Mouse (Mus musculus) layer of hippocampus, adult 2 months (tissue): ENCODE measurements at regions not wholly inside any gene's neighbourhood (a gene's known extent, or its start where the extent isn't known, plus 50 kb on each side); places are given as distances from the start of the nearest gene placed in this dataset.
"Not testable (repeated sequence)": the region's sequence is repeated elsewhere in the genome, so short reads cannot be mapped to it uniquely, and the experiment has no call there.

ENCODE experiments used
- DNase-seq, 2 experiments: peaks; one replicate each; pipeline ENCODE4 v3.0.0; 2022; ENCODE audit warnings: low spot score in 2 of 2
- H3K27ac ChIP-seq: fragments of 200-600 bp; 2 replicates; pipeline ENCODE4 v1.8.1; 2022
- H3K4me3 ChIP-seq: fragments of 200-600 bp; 2 replicates; pipeline ENCODE4 v1.8.1; 2022; ENCODE audit warnings: mild to moderate bottlenecking
- CTCF ChIP-seq: fragments of 200-600 bp; conservative IDR thresholded peaks from 2 replicates; pipeline ENCODE4 v1.8.1; 2022; ENCODE audit warnings: antibody characterized with exemption, mild to moderate bottlenecking, moderate library complexity

DNA sequence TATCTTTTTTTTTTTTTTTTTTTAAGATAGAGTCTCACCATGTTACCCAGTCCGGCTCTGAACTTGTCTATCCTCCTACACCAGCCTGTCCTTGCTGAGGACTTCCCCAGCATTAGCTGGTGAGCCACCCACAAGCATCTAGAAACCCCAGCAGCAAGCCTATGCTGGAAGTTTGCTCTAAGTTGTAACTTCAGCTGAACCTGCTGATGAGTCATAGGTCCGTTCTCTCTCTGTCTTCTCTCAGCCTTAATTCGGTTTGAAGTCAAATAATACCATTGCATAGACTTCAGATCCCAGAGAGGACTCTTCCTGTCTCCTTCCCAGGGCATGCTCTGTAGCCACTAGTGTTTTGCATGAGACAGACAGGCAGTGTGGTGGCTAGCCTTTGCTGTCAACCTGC lies 68.3 kb upstream of the Myrip start:
- Histone ChIP-seq H3K27ac (peak overlapping the region; percentile 75), H3K4me3 (no peak overlapping the region)
- DNase-seq = no peak
- no peak for TF ChIP-seq CTCF

DNA sequence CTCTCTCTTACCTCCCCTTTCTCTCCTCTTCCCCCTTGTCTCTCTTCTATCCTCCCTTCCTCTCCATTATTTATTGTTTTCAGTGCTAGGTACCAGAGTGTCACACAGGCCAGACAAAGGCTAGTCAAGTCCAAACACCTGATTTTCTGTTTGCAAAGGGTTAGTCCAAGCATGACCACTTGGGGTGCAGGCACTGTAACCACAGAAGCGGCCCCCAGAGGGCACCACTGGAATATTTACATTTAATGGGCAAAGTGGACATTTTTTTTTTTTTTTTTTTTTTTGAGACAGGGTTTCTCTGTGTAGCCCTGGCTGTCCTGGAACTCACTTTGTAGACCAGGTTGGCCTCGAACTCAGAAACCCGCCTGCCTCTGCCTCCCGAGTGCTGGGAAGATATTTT lies 66.3 kb upstream of the Myrip start:
- peak; percentile 55 for TF ChIP-seq CTCF
- not testable (repeated sequence) for DNase-seq, H3K27ac ChIP-seq, H3K4me3 ChIP-seq

DNA sequence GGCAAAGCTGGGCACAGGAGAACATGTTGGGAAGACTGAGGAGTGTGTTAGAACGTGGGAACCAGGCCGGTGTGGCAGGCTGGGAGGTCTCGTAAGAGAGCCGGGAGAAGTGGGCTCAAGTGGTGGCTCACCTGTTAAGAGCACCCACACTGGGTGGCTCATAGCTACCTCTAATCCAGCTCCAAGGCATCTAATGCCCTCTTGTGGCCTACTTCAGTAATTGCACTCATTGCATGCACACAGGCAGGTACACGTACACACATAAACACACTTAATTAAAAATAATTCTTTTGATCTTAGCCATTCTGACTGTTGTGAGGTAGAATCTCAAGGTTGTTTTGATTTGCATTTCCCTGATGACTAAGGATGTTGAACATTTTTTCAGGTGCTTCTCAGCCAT lies 55.9 kb upstream of the Myrip start:
- H3K4me3 ChIP-seq = no peak overlapping the region
- peak; percentile 52 for TF ChIP-seq CTCF
- no peak overlapping the region for H3K27ac ChIP-seq
- no peak for DNase-seq

DNA sequence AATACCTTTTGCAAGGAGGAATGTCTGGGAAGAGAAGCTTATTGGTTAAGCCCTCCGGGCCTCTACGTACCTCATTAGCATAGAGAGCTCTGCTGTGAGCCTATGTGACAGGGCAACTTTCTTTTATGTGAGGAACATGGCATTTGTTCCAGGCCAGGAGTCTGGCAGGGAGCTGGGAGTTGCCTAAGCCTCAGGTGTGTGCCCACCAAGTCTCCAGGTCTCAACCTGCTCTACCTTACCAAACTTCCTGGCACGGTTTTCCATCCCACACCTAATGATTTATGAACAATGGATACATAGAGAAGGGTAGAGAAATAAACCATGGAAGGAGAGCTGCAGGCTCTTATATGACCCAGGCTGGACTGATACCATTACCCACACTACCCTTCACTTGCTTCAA lies 52.6 kb upstream of the Myrip start:
- Histone ChIP-seq H3K4me3 (no peak overlapping the region), H3K27ac (no peak overlapping the region)
- no peak for TF ChIP-seq CTCF
- DNase-seq = no peak
